Mouse (Mus musculus) CH12.LX (cell line): ENCODE data around the gene Cdh23.

ENCODE experiments used
- CTCF ChIP-seq, 2 experiments: IDR thresholded peaks in 1 of 2; conservative IDR thresholded peaks in 1 of 2; 2 replicates each; pipeline ENCODE4 v1.5.1; 2011 to 2012; ENCODE audit warnings: low read depth in 2 of 2, low read length in 2 of 2, improper control_type of control experiment in 1 of 2, inconsistent platforms in 1 of 2, mild to moderate bottlenecking in 1 of 2, moderate library complexity in 1 of 2
- GABPA ChIP-seq: IDR thresholded peaks from 2 replicates; pipeline ENCODE4 v1.6.1; 2012; ENCODE audit warnings: low read depth, low read length, improper control_type of control experiment, inconsistent platforms; ENCODE audit not compliant: insufficient replicate concordance
- MAZ ChIP-seq: IDR thresholded peaks from 2 replicates; pipeline ENCODE4 v1.6.1; 2012; ENCODE audit warnings: low read depth, mild to moderate bottlenecking, inconsistent platforms, low read length, improper control_type of control experiment, moderate library complexity
- MYC ChIP-seq: IDR thresholded peaks from 2 replicates; pipeline ENCODE4 v1.6.1; 2011; ENCODE audit warnings: low read depth, mild to moderate bottlenecking, improper control_type of control experiment, low read length

GRCm38 (mm10) chr10:60376704-60377103, 319.6 kb downstream of the Cdh23 start:
- TF ChIP-seq GABPA = no peak
- TF ChIP-seq CTCF (conservative IDR thresholded peaks at IDR 0.05 in 1 of 2, IDR thresholded peaks at IDR 0.05 in 1 of 2; ENCODE audit: low read depth in 2 of 2, low read length in 2 of 2) = no peak
- TF ChIP-seq MYC = no peak
- no peak for TF ChIP-seq MAZ
